Mouse (Mus musculus): ENCODE measurements around the gene Prss3.
"Not testable (repeated sequence)": the region's sequence is repeated elsewhere in the genome, so short reads cannot be mapped to it uniquely, and the experiment has no call there.

Prss3 gene

GRCm38 (mm10) chr6:41377578-41377977, at the start of gene Prss3:
TSS of gene Prss3 (minus strand) at chr6:41377678.
- not testable (repeated sequence) for DNase-seq (ENCODE audit: low spot score in 2 of 2)

DNA sequence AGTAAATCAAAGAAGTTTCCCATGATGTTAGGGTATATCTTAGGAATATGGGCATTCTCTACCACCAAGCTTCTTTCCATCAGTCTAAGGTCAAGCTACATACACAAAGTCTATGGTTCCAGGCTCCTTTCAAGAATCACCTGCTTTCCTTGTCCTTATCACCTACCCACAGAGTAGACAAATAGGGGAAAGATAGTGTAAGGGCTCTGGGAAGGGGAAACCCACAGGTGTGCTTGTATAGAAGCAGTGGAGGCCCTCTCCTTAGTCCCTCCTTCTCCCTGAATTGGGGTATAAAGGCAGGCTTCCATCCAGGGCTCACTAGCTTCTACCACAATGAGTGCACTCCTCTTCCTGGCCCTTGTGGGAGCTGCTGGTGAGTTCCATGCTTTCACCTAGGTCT, 14.6 kb upstream of the Prss3 start, which contains the start of gene Gm5771:
Gene Gm5771, plus strand, starts transcription at position 301 of the 400 bp plus-strand sequence.
- not testable (repeated sequence) for DNase-seq (ENCODE audit: low spot score in 2 of 2)

- DNase-seq (ENCODE audit: low spot score in 2 of 2) = not testable (repeated sequence)
Observed at GRCm38 (mm10) chr6:41391640-41392039, 14.2 kb upstream of the Prss3 start.

- no peak for DNase-seq (ENCODE audit: low spot score in 2 of 2)
Observed at GRCm38 (mm10) chr6:41386781-41387180, 9.3 kb upstream of the Prss3 start.

- not testable (repeated sequence) for DNase-seq (ENCODE audit: low spot score in 2 of 2)
Observed at GRCm38 (mm10) chr6:41373772-41374171, 3.7 kb downstream of the Prss3 start.

DNA sequence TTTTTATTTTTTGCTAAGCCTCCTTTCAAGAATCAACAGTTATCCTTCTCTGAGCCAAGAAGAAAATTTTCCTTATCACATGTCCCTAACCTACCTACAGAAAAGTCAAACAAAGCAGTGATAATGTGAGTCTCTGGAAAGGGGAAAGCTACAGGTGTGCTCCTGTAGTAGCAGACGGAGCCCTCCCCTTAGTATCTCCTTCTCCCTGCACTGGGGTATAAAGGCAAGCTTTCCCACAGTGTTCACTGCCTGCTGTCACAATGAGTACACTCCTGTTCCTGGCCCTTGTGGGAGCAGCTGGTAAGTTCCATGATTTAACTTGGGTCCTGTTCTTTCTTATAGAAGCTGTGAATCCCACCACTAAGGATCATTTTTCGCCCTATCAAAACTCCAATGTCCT, 23.5 kb downstream of the Prss3 start, which contains the start of gene Try10:
Gene Try10, plus strand, starts transcription at position 174 of the 400 bp plus-strand sequence.
- DNase-seq (ENCODE audit: low spot score in 2 of 2) = no peak

Data from frontal cortex, postnatal 36 days (tissue).